Mouse (Mus musculus) small intestine, adult 2 months (tissue): ENCODE measurements around the gene Slc22a15. TPM values are rescaled to one million over a fixed set of nuclear protein-coding genes. Genes with fewer than 3 reads are reported as not detected.

Source experiments
- H3K27ac ChIP-seq: fragments of 200-500 bp; 2 replicates; pipeline ENCODE4 v1.5.1; 2012; ENCODE audit warnings: low read depth, low read length, control low read depth, inconsistent platforms; ENCODE audit not compliant: insufficient read depth
- H3K27me3 ChIP-seq: fragments of 200-500 bp; 2 replicates; pipeline ENCODE4 v1.6.1; 2012; ENCODE audit warnings: mild to moderate bottlenecking, moderate library complexity, low read length, inconsistent platforms; ENCODE audit not compliant: control insufficient read depth, insufficient read depth
- H3K36me3 ChIP-seq: fragments of 200-500 bp; 2 replicates; pipeline ENCODE4 v1.6.1; 2012; ENCODE audit warnings: mild to moderate bottlenecking, low read length, control low read depth, inconsistent platforms; ENCODE audit not compliant: control insufficient read depth, insufficient read depth
- H3K4me1 ChIP-seq: fragments of 200-500 bp; 2 replicates; pipeline ENCODE4 v1.6.1; 2012; ENCODE audit warnings: low read length, inconsistent platforms, mixed read lengths; ENCODE audit not compliant: control insufficient read depth, insufficient read depth, insufficient read length
- H3K4me3 ChIP-seq: fragments of 200-500 bp; 2 replicates; pipeline ENCODE4 v1.5.1; 2012; ENCODE audit warnings: low read depth, mild to moderate bottlenecking, control low read depth, inconsistent platforms, low read length, moderate library complexity
- CTCF ChIP-seq: fragments of 200-500 bp; IDR thresholded peaks from 2 replicates; pipeline ENCODE4 v1.5.1; 2012; ENCODE audit warnings: low read depth, mild to moderate bottlenecking, control low read depth, inconsistent platforms, low read length, moderate library complexity, mixed read lengths; ENCODE audit not compliant: insufficient replicate concordance, insufficient read length; ENCODE audit errors: extremely low read depth
- POLR2A ChIP-seq: fragments of 200-500 bp; IDR thresholded peaks from 2 replicates; pipeline ENCODE4 v1.6.1; 2012; ENCODE audit warnings: low read depth, mild to moderate bottlenecking, control low read depth, inconsistent platforms, low read length, moderate library complexity
- WGBS: fragments of 180-500 bp; shearing (Covaris S2); methylation state at CpG from one replicate; pipeline ENCODE4 v1.1.7; 2018; 5-methylcytosine and 5-hydroxymethylcytosine counted together
- polyA plus RNA-seq: library from polyadenylated mRNA; depleted of rRNA; stranded (reverse); fragments of >200 nt; gene quantifications from 2 replicates; pipeline ENCODE4 v1.2.3, GENCODE M21; 2012; rRNA removed

Slc22a15 gene
- polyA plus RNA-seq, result 4.9 and 5.0 TPM in 2 replicates

- H3K36me3 ChIP-seq, result no peaks in the 10 kb centered on the region
- no peaks in the 10 kb centered on the region for H3K27me3 ChIP-seq
- peak within 1 kb of the TSS; percentile 37 for H3K27ac ChIP-seq
- H3K4me1 ChIP-seq, result peaks cover 2% of the 10 kb centered on the region; the same call in 1 of the 2 replicates
- H3K4me3 ChIP-seq, result peak within 1 kb of the TSS; percentile 78
- WGBS, result 1% methylated on average over 91 of the region's 92 CpGs
- TF ChIP-seq POLR2A (no peak), CTCF (no peak)
Observed at GRCm38 (mm10) chr3:101923843-101924740, at the start of gene Slc22a15. Gene Slc22a15 (minus strand): TSS chr3:101924453.

GRCm38 (mm10) chr3:101966825-101967558 is 42.7 kb upstream of the Slc22a15 start:
- no peak for TF ChIP-seq CTCF
- no peak for TF ChIP-seq POLR2A
- Histone ChIP-seq H3K27me3 (no peaks in the 10 kb centered on the region), H3K27ac (no peak overlapping the region), H3K36me3 (no peaks in the 10 kb centered on the region), H3K4me1 (no peaks in the 10 kb centered on the region), H3K4me3 (no peak overlapping the region)
- WGBS, result 30% methylated on average over 3 of the region's 3 CpGs

GRCm38 (mm10) chr3:101964352-101964751 is 40.1 kb upstream of the Slc22a15 start:
- TF ChIP-seq CTCF, result no peak
- no peak for TF ChIP-seq POLR2A
- WGBS, result 78% methylated on average over 7 of the region's 7 CpGs

GRCm38 (mm10) chr3:101963501-101963900 is 39.2 kb upstream of the Slc22a15 start:
- H3K27me3 ChIP-seq, result no peaks in the 10 kb centered on the region
- no peak overlapping the region for H3K27ac ChIP-seq
- H3K4me3 ChIP-seq, result no peak overlapping the region
- TF ChIP-seq CTCF (no peak), POLR2A (no peak)
- H3K4me1 ChIP-seq, result no peaks in the 10 kb centered on the region
- no peaks in the 10 kb centered on the region for H3K36me3 ChIP-seq
- WGBS, result 39% methylated on average over 9 of the region's 9 CpGs

More at GRCm38 (mm10) chr3:101964352-101964751, 40.1 kb upstream of the Slc22a15 start:
- Histone ChIP-seq H3K27me3 (no peaks in the 10 kb centered on the region), H3K27ac (no peak overlapping the region), H3K4me1 (no peaks in the 10 kb centered on the region), H3K36me3 (no peaks in the 10 kb centered on the region), H3K4me3 (no peak overlapping the region)

GRCm38 (mm10) chr3:101961146-101961835 is 37.0 kb upstream of the Slc22a15 start:
- no peak overlapping the region for H3K27ac ChIP-seq
- WGBS, result 95% methylated on average over 15 of the region's 15 CpGs
- no peak overlapping the region for H3K4me3 ChIP-seq
- no peaks in the 10 kb centered on the region for H3K36me3 ChIP-seq
- H3K4me1 ChIP-seq, result no peaks in the 10 kb centered on the region
- H3K27me3 ChIP-seq, result no peaks in the 10 kb centered on the region
- TF ChIP-seq POLR2A (no peak), CTCF (no peak)

- no peaks in the 10 kb centered on the region for H3K4me1 ChIP-seq
- WGBS, result 32% methylated on average over 3 of the region's 3 CpGs
Observed at GRCm38 (mm10) chr3:101958047-101958446, 33.8 kb upstream of the Slc22a15 start.

More at GRCm38 (mm10) chr3:101958047-101958446, 33.8 kb upstream of the Slc22a15 start:
- no peak overlapping the region for H3K27ac ChIP-seq
- TF ChIP-seq CTCF, result no peak
- no peak for TF ChIP-seq POLR2A
- H3K27me3 ChIP-seq, result no peaks in the 10 kb centered on the region
- H3K36me3 ChIP-seq, result no peaks in the 10 kb centered on the region
- no peak overlapping the region for H3K4me3 ChIP-seq
